Mouse (Mus musculus): Measurements from ENCODE around the gene Pclo.

DNA sequence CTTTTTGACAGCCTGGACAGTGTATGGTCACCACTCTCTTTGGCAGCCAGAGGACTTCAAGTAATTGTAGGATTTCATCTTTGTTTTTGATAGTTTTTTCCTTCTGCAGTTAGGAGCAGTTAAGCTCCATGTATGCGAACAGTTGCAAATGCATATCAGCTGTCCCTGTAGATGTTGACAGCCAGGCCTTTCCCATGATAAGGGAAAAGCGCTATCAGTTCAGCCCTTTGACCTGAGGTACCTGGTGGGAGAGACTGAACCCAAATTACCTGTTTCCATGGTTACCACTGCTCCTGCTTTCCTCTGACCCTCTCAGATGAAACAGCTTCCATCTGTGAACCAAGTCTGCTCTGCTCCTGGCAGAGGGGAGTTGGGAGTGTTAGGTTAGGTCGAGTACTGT, 377.5 kb downstream of the Pclo start:
- TF ChIP-seq CTCF (conservative IDR thresholded peaks at IDR 0.05; ENCODE audit: low read length): no peak
- TF ChIP-seq NANOG (IDR thresholded peaks at IDR 0.05; ENCODE audit: borderline replicate concordance, low read length): no peak
- TF ChIP-seq POU5F1 (IDR thresholded peaks at IDR 0.05; ENCODE audit: borderline replicate concordance, low read length): no peak
